Mouse (Mus musculus) neural tube, embryonic 11.5 days (tissue): ENCODE data around the gene Ino80. TPM values are rescaled to one million over a fixed set of nuclear protein-coding genes. Genes with fewer than 3 reads are reported as not detected.

ENCODE experiments used
- ATAC-seq: fragments of 200-750 bp; cut with Nextera tagmentation; 2 replicates; pipeline ENCODE4 v1.8.0; 2017; ENCODE audit warnings: moderate number of reproducible peaks, mild to moderate bottlenecking, moderate TSS enrichment, moderate library complexity; ENCODE audit not compliant: insufficient read depth, low FRiP score, low TSS enrichment
- DNase-seq: peaks from one replicate; pipeline ENCODE4 v3.0.0-alpha.2; 2015; ENCODE audit warnings: low spot score
- H3K27ac ChIP-seq: fragments of 300-500 bp; sonication (generic); 2 replicates; pipeline ENCODE4 v1.5.1; 2014; ENCODE audit warnings: low read depth, mild to moderate bottlenecking, low read length
- H3K27me3 ChIP-seq: fragments of 300-500 bp; sonication (generic); 2 replicates; pipeline ENCODE4 v1.6.1; 2014; ENCODE audit warnings: mild to moderate bottlenecking, low read length, mixed read lengths; ENCODE audit not compliant: control insufficient read depth, insufficient read depth
- H3K36me3 ChIP-seq: fragments of 300-500 bp; sonication (generic); 2 replicates; pipeline ENCODE4 v1.6.1; 2014; ENCODE audit warnings: mild to moderate bottlenecking, low read length, moderate library complexity, mixed read lengths; ENCODE audit not compliant: control insufficient read depth, insufficient read depth
- H3K4me1 ChIP-seq: fragments of 300-500 bp; sonication (generic); 2 replicates; pipeline ENCODE4 v1.6.1; 2014; ENCODE audit warnings: low read length, mixed read lengths; ENCODE audit not compliant: control insufficient read depth, insufficient read depth
- H3K4me2 ChIP-seq: fragments of 300-500 bp; sonication (generic); 2 replicates; pipeline ENCODE4 v1.6.1; 2014; ENCODE audit warnings: low read depth, mild to moderate bottlenecking, moderate library complexity
- H3K4me3 ChIP-seq: fragments of 300-500 bp; sonication (generic); 2 replicates; pipeline ENCODE4 v1.5.1; 2014; ENCODE audit warnings: low read depth, low read length
- H3K9ac ChIP-seq: fragments of 300-500 bp; sonication (generic); 2 replicates; pipeline ENCODE4 v1.6.1; 2014; ENCODE audit warnings: mild to moderate bottlenecking, low read length
- H3K9me3 ChIP-seq: fragments of 300-500 bp; sonication (generic); 2 replicates; pipeline ENCODE4 v1.6.1; 2016; ENCODE audit warnings: low read length; ENCODE audit not compliant: control insufficient read depth
- WGBS: fragments of 180-500 bp; shearing (Covaris S2); extraction: QIAGEN DNeasy Blood & Tissue Kit; methylation state at CpG from one replicate; pipeline ENCODE4 v1.1.7; 2014; 5-methylcytosine and 5-hydroxymethylcytosine counted together
- polyA plus RNA-seq: library from polyadenylated mRNA; unstranded; fragments of >200 nt; fragmentation: Nextera tagmentation; extraction: Ambion mirVana; gene quantifications from 2 replicates; pipeline ENCODE4 v1.2.1, GENCODE M21; 2014

Gene Ino80
- polyA plus RNA-seq, 1 experiment from 2014 or later, result 4.5 TPM

DNA sequence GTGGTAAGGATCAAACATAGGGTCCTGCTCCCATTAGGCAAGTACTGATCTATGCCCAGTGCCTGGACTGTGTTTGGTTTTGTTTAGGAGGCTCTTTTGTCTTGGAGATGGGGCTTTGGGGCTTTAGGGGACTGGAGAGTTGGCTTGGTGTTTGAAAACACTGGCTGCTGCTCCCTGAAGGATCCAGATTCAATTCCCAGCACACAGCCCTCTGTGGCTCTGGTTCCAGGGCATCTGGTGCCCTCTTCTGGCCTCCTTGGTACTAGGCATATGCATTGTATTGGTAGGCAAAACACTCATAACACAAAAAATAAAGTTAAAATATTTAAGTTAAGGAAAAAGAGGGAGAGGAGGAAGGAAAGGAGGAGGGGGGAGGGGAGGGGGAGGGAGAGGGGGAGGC lies 29.6 kb upstream of the Ino80 start:
- Histone ChIP-seq H3K27me3 (no peaks in the 10 kb centered on the region), H3K4me3 (no peak overlapping the region), H3K4me2 (no peak overlapping the region), H3K9ac (no peak overlapping the region), H3K9me3 (no peaks in the 10 kb centered on the region), H3K36me3 (no peaks in the 10 kb centered on the region), H3K4me1 (no peaks in the 10 kb centered on the region), H3K27ac (no peak overlapping the region)
- no peak for DNase-seq
- ATAC-seq, result no peak

DNA sequence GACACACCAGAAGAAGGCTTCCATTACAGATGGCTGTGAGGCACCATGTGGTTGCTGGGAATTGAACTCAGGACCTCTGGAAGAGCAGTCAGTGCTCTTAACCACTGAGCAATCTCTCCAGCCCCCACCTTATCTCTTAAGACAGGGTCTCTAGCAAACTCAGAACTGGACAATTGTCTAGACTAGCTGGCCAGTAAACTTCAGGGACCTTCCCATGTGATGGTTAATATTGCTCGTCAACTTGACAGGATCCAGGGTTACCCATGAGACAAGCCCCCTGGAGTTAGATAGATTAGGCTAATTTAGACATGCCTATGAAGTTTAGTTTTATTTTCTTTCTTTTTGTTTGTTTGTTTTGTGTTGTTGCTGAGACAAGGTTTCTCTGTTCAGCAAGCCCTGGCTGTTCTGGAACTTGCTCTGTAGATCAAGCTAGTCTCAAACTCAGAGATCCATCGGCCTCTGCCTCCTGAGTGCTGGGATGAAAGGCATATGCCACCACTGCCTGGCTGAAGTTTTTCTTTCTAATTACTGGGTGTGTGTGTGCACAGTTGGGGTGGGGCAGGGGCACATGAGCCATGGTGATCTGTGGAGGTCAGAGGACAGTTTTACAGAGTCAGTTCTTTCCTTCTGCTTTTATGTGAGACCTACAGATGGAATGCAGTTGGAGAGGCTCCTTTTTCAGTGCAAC lies 23.6 kb upstream of the Ino80 start:
- Histone ChIP-seq H3K9ac (no peak overlapping the region), H3K4me1 (no peaks in the 10 kb centered on the region), H3K27ac (no peak overlapping the region), H3K27me3 (no peaks in the 10 kb centered on the region), H3K36me3 (no peaks in the 10 kb centered on the region), H3K9me3 (no peaks in the 10 kb centered on the region), H3K4me3 (no peak overlapping the region), H3K4me2 (no peak overlapping the region)
- ATAC-seq (no peak), DNase-seq (no peak)
- 86% methylated on average over 2 of the region's 2 CpGs for WGBS

GRCm38 (mm10) chr2:119498859-119499258 lies 21.4 kb upstream of the Ino80 start:
- no peaks in the 10 kb centered on the region for H3K9me3 ChIP-seq
- no peak for ATAC-seq
- 94% methylated on average over 2 of the region's 2 CpGs for WGBS
- H3K4me3 ChIP-seq, result no peak overlapping the region
- no peak overlapping the region for H3K27ac ChIP-seq
- no peak overlapping the region for H3K4me2 ChIP-seq
- no peaks in the 10 kb centered on the region for H3K4me1 ChIP-seq
- no peaks in the 10 kb centered on the region for H3K27me3 ChIP-seq
- no peaks in the 10 kb centered on the region for H3K36me3 ChIP-seq
- H3K9ac ChIP-seq, result no peak overlapping the region
- DNase-seq, result no peak

DNA sequence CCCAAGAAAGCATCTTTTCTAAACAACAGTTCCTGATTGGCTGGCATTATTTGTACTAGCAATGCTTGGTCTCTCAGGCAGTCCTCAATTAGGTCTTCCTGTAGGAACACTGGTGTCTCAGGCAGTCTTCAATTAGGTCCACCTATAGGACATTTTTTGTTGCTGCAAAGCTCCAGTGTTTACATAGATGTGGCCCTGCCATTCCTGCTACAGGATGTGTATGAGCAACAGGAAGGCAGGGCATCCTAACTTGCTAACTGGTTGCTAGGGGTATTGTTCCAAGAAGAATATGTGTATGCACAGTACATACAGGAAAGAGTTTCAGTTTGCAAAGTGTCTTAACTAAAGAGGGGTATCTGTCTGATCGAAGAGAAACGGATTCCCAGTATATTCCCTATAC lies 18.6 kb upstream of the Ino80 start:
- no peak overlapping the region for H3K4me2 ChIP-seq
- 94% methylated on average over 2 of the region's 2 CpGs for WGBS

GRCm38 (mm10) chr2:119491953-119492352 lies 14.5 kb upstream of the Ino80 start:
- no peak overlapping the region for H3K4me3 ChIP-seq
- H3K4me2 ChIP-seq, result no peak overlapping the region
- H3K4me1 ChIP-seq, result no peaks in the 10 kb centered on the region
- ATAC-seq (no peak), DNase-seq (no peak)
- H3K9me3 ChIP-seq, result no peaks in the 10 kb centered on the region
- H3K9ac ChIP-seq, result no peak overlapping the region
- 73% methylated on average over 5 of the region's 5 CpGs for WGBS
- H3K27me3 ChIP-seq, result no peaks in the 10 kb centered on the region
- no peak overlapping the region for H3K27ac ChIP-seq
- no peaks in the 10 kb centered on the region for H3K36me3 ChIP-seq

More for the DNA sequence above, 18.6 kb upstream of the Ino80 start:
- H3K36me3 ChIP-seq, result no peaks in the 10 kb centered on the region
- H3K4me3 ChIP-seq, result no peak overlapping the region
- DNase-seq (no peak), ATAC-seq (no peak)
- H3K4me1 ChIP-seq, result no peaks in the 10 kb centered on the region
- H3K27ac ChIP-seq, result no peak overlapping the region
- no peaks in the 10 kb centered on the region for H3K9me3 ChIP-seq
- no peaks in the 10 kb centered on the region for H3K27me3 ChIP-seq
- H3K9ac ChIP-seq, result no peak overlapping the region

DNA sequence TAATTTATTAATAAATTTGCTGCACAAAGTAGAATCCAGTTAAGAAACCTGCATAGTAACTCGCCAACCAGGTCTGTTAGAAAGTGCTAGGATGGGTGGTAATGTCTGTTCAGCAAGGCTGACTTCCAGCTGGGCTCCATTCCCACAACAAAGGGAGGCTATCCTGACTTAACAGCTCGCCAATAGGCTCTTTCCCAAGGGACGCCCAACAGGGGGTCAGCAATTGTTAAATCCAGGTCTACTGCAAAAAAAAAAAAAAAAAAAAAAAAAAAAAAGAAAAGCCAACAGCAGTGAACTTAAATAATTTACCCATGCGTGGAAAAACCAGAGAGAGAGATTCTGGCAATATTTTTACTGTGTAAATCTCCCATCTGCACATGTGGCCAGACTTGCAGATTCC lies 9.0 kb upstream of the Ino80 start:
- ATAC-seq (no peak), DNase-seq (no peak)
- Histone ChIP-seq H3K9me3 (no peaks in the 10 kb centered on the region), H3K27me3 (no peaks in the 10 kb centered on the region), H3K9ac (no peak overlapping the region), H3K4me2 (no peak overlapping the region), H3K36me3 (no peaks in the 10 kb centered on the region), H3K27ac (no peak overlapping the region), H3K4me1 (no peaks in the 10 kb centered on the region), H3K4me3 (no peak overlapping the region)
- 4% methylated on average over 4 of the region's 4 CpGs for WGBS

- WGBS, result 95% methylated on average over 1 of the region's 1 CpGs
- Histone ChIP-seq H3K9me3 (no peaks in the 10 kb centered on the region), H3K4me2 (no peak overlapping the region), H3K27me3 (no peaks in the 10 kb centered on the region), H3K36me3 (no peaks in the 10 kb centered on the region), H3K4me3 (no peak overlapping the region), H3K27ac (no peak overlapping the region), H3K4me1 (no peaks in the 10 kb centered on the region; the same call in 1 of the 2 replicates), H3K9ac (no peak overlapping the region)
- DNase-seq (no peak), ATAC-seq (no peak)
These were observed 4.8 kb upstream of the Ino80 start for GRCm38 (mm10) chr2:119482307-119482706.

- H3K4me3 ChIP-seq, result peak overlapping the region; percentile 98
- ATAC-seq, result no peak; the same call in 1 of the 2 replicates
- H3K4me2 ChIP-seq, result peak overlapping the region; percentile 58
- H3K9ac ChIP-seq, result peak overlapping the region; percentile 98
- 16% methylated on average over 9 of the region's 9 CpGs for WGBS
- no peaks in the 10 kb centered on the region for H3K27me3 ChIP-seq
- H3K27ac ChIP-seq, result peak overlapping the region; percentile 61
- H3K4me1 ChIP-seq, result peaks cover 5% of the 10 kb centered on the region
- no peaks in the 10 kb centered on the region for H3K9me3 ChIP-seq
- H3K36me3 ChIP-seq, result no peaks in the 10 kb centered on the region
- DNase-seq, result no peak
These were observed 886 bp upstream of the Ino80 start for GRCm38 (mm10) chr2:119478397-119478749.

DNA sequence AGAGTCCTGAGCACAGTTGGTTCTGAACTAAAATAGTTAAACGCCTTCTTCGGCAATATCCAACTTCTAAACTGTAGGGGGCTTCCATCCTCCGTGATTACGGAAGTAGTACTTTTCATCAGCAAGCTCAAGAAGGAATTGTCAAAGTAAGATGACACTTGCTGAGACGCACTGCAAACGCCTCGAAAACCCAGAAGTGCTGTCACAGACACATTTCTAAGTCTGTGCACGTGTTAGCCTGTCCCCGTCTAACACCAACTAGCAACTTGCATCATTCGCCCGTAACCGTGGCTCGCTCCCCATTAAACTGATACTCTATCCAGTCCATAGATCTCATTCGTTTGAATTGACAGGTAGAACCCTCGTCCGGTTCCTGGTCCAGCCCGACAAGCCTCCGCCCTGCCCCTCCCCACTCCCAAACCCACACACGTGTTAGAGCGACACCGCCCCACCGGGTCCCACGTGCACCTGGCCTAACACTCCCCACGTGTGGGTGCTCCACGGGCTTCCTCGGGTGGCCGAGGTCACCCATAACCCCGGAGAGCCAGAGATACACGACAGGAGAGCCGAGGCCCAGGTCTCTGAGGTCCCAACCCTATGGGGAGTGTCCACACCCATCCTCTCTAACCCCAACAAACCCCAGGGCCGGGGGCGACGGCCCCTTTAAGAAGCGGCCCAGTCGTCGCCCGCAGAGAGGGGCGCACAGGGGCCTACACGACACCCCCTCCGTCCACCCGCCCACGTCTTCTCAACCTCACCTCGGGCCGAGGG lies 681 bp downstream of the Ino80 start:
- H3K36me3 ChIP-seq, result no peaks in the 10 kb centered on the region
- peak overlapping the region; percentile 83 for H3K4me2 ChIP-seq
- H3K4me3 ChIP-seq, result peak overlapping the region; percentile 98
- DNase-seq (peak; percentile 70), ATAC-seq (peak; percentile 79)
- no peaks in the 10 kb centered on the region for H3K9me3 ChIP-seq
- peak overlapping the region; percentile 96 for H3K27ac ChIP-seq
- peak overlapping the region; percentile 98 for H3K9ac ChIP-seq
- WGBS, result under 1% methylated on average over 39 of the region's 44 CpGs
- peaks cover 5% of the 10 kb centered on the region for H3K4me1 ChIP-seq
- no peaks in the 10 kb centered on the region for H3K27me3 ChIP-seq
